Mouse (Mus musculus) liver, embryonic 15.5 days (tissue): ENCODE measurements around the gene Msi2. TPM values are rescaled to one million over a fixed set of nuclear protein-coding genes. Genes with fewer than 3 reads are reported as not detected.

Source experiments
- ATAC-seq: fragments of 200-750 bp; cut with Nextera tagmentation; 2 replicates; pipeline ENCODE4 v1.8.0; 2017; ENCODE audit warnings: moderate number of reproducible peaks, mild to moderate bottlenecking, moderate library complexity; ENCODE audit not compliant: insufficient read depth
- H3K27ac ChIP-seq: fragments of 300-500 bp; sonication (generic); replicated peaks from 2 replicates; pipeline ENCODE4 v1.5.1; 2015; ENCODE audit warnings: mild to moderate bottlenecking, inconsistent platforms
- H3K27me3 ChIP-seq: fragments of 300-500 bp; sonication (generic); 2 replicates; pipeline ENCODE4 v1.6.1; 2015; ENCODE audit warnings: mild to moderate bottlenecking, inconsistent platforms
- H3K36me3 ChIP-seq: fragments of 300-500 bp; sonication (generic); replicated peaks from 2 replicates; pipeline ENCODE4 v1.6.1; 2015; ENCODE audit warnings: moderate library complexity, mild to moderate bottlenecking, inconsistent platforms
- H3K4me1 ChIP-seq: fragments of 300-500 bp; sonication (generic); replicated peaks from 2 replicates; pipeline ENCODE4 v1.6.1; 2015; ENCODE audit warnings: inconsistent platforms
- H3K4me2 ChIP-seq: fragments of 300-500 bp; sonication (generic); 2 replicates; pipeline ENCODE4 v1.6.1; 2015; ENCODE audit warnings: moderate library complexity, mild to moderate bottlenecking, inconsistent platforms
- H3K4me3 ChIP-seq: fragments of 300-500 bp; sonication (generic); replicated peaks from 2 replicates; pipeline ENCODE4 v1.5.1; 2015; ENCODE audit warnings: mild to moderate bottlenecking, inconsistent platforms
- H3K9ac ChIP-seq: fragments of 300-500 bp; sonication (generic); 2 replicates; pipeline ENCODE4 v1.6.1; 2015; ENCODE audit warnings: moderate library complexity, mild to moderate bottlenecking, inconsistent platforms
- H3K9me3 ChIP-seq: fragments of 300-500 bp; sonication (generic); replicated peaks from 2 replicates; pipeline ENCODE4 v1.6.1; 2016; ENCODE audit warnings: inconsistent platforms
- WGBS: fragments of 180-500 bp; shearing (Covaris S2); methylation state at CpG from one replicate; pipeline ENCODE4 v1.1.7; 2015; ENCODE audit warnings: mixed read lengths; ENCODE audit not compliant: insufficient replicate concordance; 5-methylcytosine and 5-hydroxymethylcytosine counted together
- polyA plus RNA-seq: library from polyadenylated mRNA; unstranded; fragments of >200 nt; fragmentation: Nextera tagmentation; extraction: Ambion mirVana; gene quantifications from 2 replicates; pipeline ENCODE4 v1.2.1, GENCODE M21; 2015

Msi2 gene
- polyA plus RNA-seq, 1 experiment from 2014 or later, result 3.1 TPM

GRCm38 (mm10) chr11:88610809-88611208, 107.5 kb downstream of the Msi2 start:
- H3K27ac ChIP-seq, result no peak overlapping the region
- 76% methylated on average over 6 of the region's 6 CpGs for WGBS

GRCm38 (mm10) chr11:88610112-88610511, 108.2 kb downstream of the Msi2 start:
- Histone ChIP-seq H3K4me3 (no peak overlapping the region), H3K27ac (no peak overlapping the region), H3K4me1 (peaks cover 82% of the 10 kb centered on the region), H3K4me2 (no peak overlapping the region), H3K9ac (no peak overlapping the region), H3K36me3 (no peaks in the 10 kb centered on the region), H3K27me3 (no peaks in the 10 kb centered on the region), H3K9me3 (no peaks in the 10 kb centered on the region)
- 80% methylated on average over 1 of the region's 1 CpGs for WGBS
- ATAC-seq, result no peak

More at GRCm38 (mm10) chr11:88610809-88611208, 107.5 kb downstream of the Msi2 start:
- H3K9me3 ChIP-seq, result no peaks in the 10 kb centered on the region
- no peak for ATAC-seq
- no peaks in the 10 kb centered on the region for H3K27me3 ChIP-seq
- H3K4me1 ChIP-seq, result peaks cover 80% of the 10 kb centered on the region
- no peaks in the 10 kb centered on the region for H3K36me3 ChIP-seq
- no peak overlapping the region for H3K9ac ChIP-seq
- H3K4me2 ChIP-seq, result no peak overlapping the region
- no peak overlapping the region for H3K4me3 ChIP-seq

- Histone ChIP-seq H3K36me3 (no peaks in the 10 kb centered on the region), H3K4me2 (peak overlapping the region; percentile 10), H3K27me3 (no peaks in the 10 kb centered on the region), H3K4me1 (peaks cover 82% of the 10 kb centered on the region), H3K27ac (no peak overlapping the region), H3K4me3 (no peak overlapping the region), H3K9me3 (no peaks in the 10 kb centered on the region), H3K9ac (no peak overlapping the region)
- WGBS, result 11% methylated on average over 4 of the region's 4 CpGs
- no peak for ATAC-seq
Measured at GRCm38 (mm10) chr11:88608584-88608983, 109.7 kb downstream of the Msi2 start.

- Histone ChIP-seq H3K36me3 (no peaks in the 10 kb centered on the region), H3K4me1 (peaks cover 82% of the 10 kb centered on the region), H3K9ac (no peak overlapping the region), H3K4me3 (no peak overlapping the region), H3K4me2 (no peak overlapping the region), H3K9me3 (no peaks in the 10 kb centered on the region), H3K27me3 (no peaks in the 10 kb centered on the region), H3K27ac (no peak overlapping the region)
- no peak for ATAC-seq
- 59% methylated on average over 12 of the region's 12 CpGs for WGBS
Measured at GRCm38 (mm10) chr11:88607725-88608383, 110.5 kb downstream of the Msi2 start.

GRCm38 (mm10) chr11:88605771-88606170, 112.5 kb downstream of the Msi2 start:
- Histone ChIP-seq H3K27ac (no peak overlapping the region), H3K27me3 (no peaks in the 10 kb centered on the region), H3K4me3 (no peak overlapping the region), H3K36me3 (no peaks in the 10 kb centered on the region), H3K4me1 (peaks cover 81% of the 10 kb centered on the region), H3K9me3 (no peaks in the 10 kb centered on the region), H3K4me2 (no peak overlapping the region), H3K9ac (no peak overlapping the region)
- no peak for ATAC-seq
- WGBS, result 36% methylated on average over 6 of the region's 6 CpGs

- Histone ChIP-seq H3K9ac (no peak overlapping the region), H3K36me3 (no peaks in the 10 kb centered on the region), H3K9me3 (no peaks in the 10 kb centered on the region), H3K4me1 (peaks cover 87% of the 10 kb centered on the region), H3K27ac (no peak overlapping the region), H3K27me3 (no peaks in the 10 kb centered on the region), H3K4me3 (no peak overlapping the region), H3K4me2 (no peak overlapping the region)
- peak; percentile 26; the same call in 1 of the 2 replicates for ATAC-seq
- WGBS, result 26% methylated on average over 12 of the region's 12 CpGs
Measured at GRCm38 (mm10) chr11:88605098-88605525, 113.2 kb downstream of the Msi2 start.

GRCm38 (mm10) chr11:88604635-88605034, 113.7 kb downstream of the Msi2 start:
- no peaks in the 10 kb centered on the region for H3K36me3 ChIP-seq
- no peaks in the 10 kb centered on the region for H3K9me3 ChIP-seq
- H3K27ac ChIP-seq, result no peak overlapping the region
- 37% methylated on average over 2 of the region's 2 CpGs for WGBS
- ATAC-seq, result no peak
- H3K4me2 ChIP-seq, result no peak overlapping the region
- no peak overlapping the region for H3K4me3 ChIP-seq
- H3K4me1 ChIP-seq, result peaks cover 88% of the 10 kb centered on the region
- H3K27me3 ChIP-seq, result no peaks in the 10 kb centered on the region
- no peak overlapping the region for H3K9ac ChIP-seq

GRCm38 (mm10) chr11:88603366-88603765, 114.9 kb downstream of the Msi2 start:
- H3K4me2 ChIP-seq, result no peak overlapping the region
- 50% methylated on average over 11 of the region's 11 CpGs for WGBS
- no peak overlapping the region for H3K27ac ChIP-seq
- no peak for ATAC-seq
- H3K36me3 ChIP-seq, result no peaks in the 10 kb centered on the region
- no peak overlapping the region for H3K9ac ChIP-seq
- H3K4me1 ChIP-seq, result peaks cover 87% of the 10 kb centered on the region
- no peak overlapping the region for H3K4me3 ChIP-seq
- H3K9me3 ChIP-seq, result no peaks in the 10 kb centered on the region
- H3K27me3 ChIP-seq, result no peaks in the 10 kb centered on the region

GRCm38 (mm10) chr11:88602471-88603120, 115.7 kb downstream of the Msi2 start:
- H3K4me1 ChIP-seq, result peaks cover 82% of the 10 kb centered on the region

GRCm38 (mm10) chr11:88600194-88600593, 118.1 kb downstream of the Msi2 start:
- H3K4me3 ChIP-seq, result no peak overlapping the region
- H3K27me3 ChIP-seq, result no peaks in the 10 kb centered on the region
- no peak for ATAC-seq
- H3K4me1 ChIP-seq, result peaks cover 61% of the 10 kb centered on the region
- WGBS, result 69% methylated on average over 3 of the region's 3 CpGs
- no peak overlapping the region for H3K9ac ChIP-seq
- no peak overlapping the region for H3K4me2 ChIP-seq
- H3K36me3 ChIP-seq, result no peaks in the 10 kb centered on the region
- H3K27ac ChIP-seq, result no peak overlapping the region
- H3K9me3 ChIP-seq, result no peaks in the 10 kb centered on the region

More at GRCm38 (mm10) chr11:88602471-88603120, 115.7 kb downstream of the Msi2 start:
- ATAC-seq, result no peak
- H3K9ac ChIP-seq, result no peak overlapping the region
- H3K4me3 ChIP-seq, result no peak overlapping the region
- no peak overlapping the region for H3K4me2 ChIP-seq
- H3K27ac ChIP-seq, result no peak overlapping the region
- no peaks in the 10 kb centered on the region for H3K9me3 ChIP-seq
- 32% methylated on average over 7 of the region's 7 CpGs for WGBS
- H3K36me3 ChIP-seq, result no peaks in the 10 kb centered on the region
- no peaks in the 10 kb centered on the region for H3K27me3 ChIP-seq

GRCm38 (mm10) chr11:88599332-88600130, 118.8 kb downstream of the Msi2 start:
- no peaks in the 10 kb centered on the region for H3K27me3 ChIP-seq
- H3K4me1 ChIP-seq, result peaks cover 55% of the 10 kb centered on the region
- ATAC-seq, result no peak
- no peaks in the 10 kb centered on the region for H3K36me3 ChIP-seq
- no peak overlapping the region for H3K4me3 ChIP-seq
- no peak overlapping the region for H3K9ac ChIP-seq
- WGBS, result 19% methylated on average over 17 of the region's 17 CpGs
- H3K9me3 ChIP-seq, result no peaks in the 10 kb centered on the region
- peak overlapping the region; percentile 27; the same call in 1 of the 2 replicates for H3K4me2 ChIP-seq
- 0 out of 2 replicates have a peak overlapping the region, but pooled peaks have one; percentile 9 for H3K27ac ChIP-seq
